Mouse (Mus musculus) erythroblast, embryonic 14.5 days (primary cell): ENCODE results near the gene Suv39h1. TPM values are rescaled to one million over a fixed set of nuclear protein-coding genes. Genes with fewer than 3 reads are reported as not detected.
"Not testable (repeated sequence)": the region's sequence is repeated elsewhere in the genome, so short reads cannot be mapped to it uniquely, and the experiment has no call there.

Source experiments
- H3K27me3 ChIP-seq: 2 replicates; pipeline ENCODE4 v1.6.1; 2012; ENCODE audit warnings: inconsistent platforms; ENCODE audit not compliant: control insufficient read depth
- H3K36me3 ChIP-seq: 2 replicates; pipeline ENCODE4 v1.6.1; 2012; ENCODE audit warnings: mild to moderate bottlenecking, inconsistent platforms; ENCODE audit not compliant: control insufficient read depth
- H3K4me1 ChIP-seq: 2 replicates; pipeline ENCODE4 v1.6.1; 2012; ENCODE audit warnings: inconsistent platforms; ENCODE audit not compliant: control insufficient read depth
- H3K4me3 ChIP-seq: replicated peaks from 2 replicates; pipeline ENCODE3; 2012; ENCODE audit warnings: moderate library complexity, mild to moderate bottlenecking, inconsistent platforms
- H3K9me3 ChIP-seq: 2 replicates; pipeline ENCODE4 v1.6.1; 2012; ENCODE audit warnings: low read length, inconsistent platforms, mixed read lengths; ENCODE audit not compliant: control insufficient read depth
- GATA1 ChIP-seq: IDR thresholded peaks from 2 replicates; pipeline ENCODE4 v1.6.1; 2012; ENCODE audit warnings: low read length, inconsistent platforms, mixed read lengths
- TAL1 ChIP-seq: IDR thresholded peaks from 3 replicates; pipeline ENCODE4 v1.6.1; 2012; ENCODE audit warnings: low read length, inconsistent platforms, mixed read lengths
- polyA plus RNA-seq: library from polyadenylated mRNA; stranded (reverse); fragments of >175 nt; gene quantifications from 2 replicates; pipeline ENCODE4 v1.2.3, GENCODE M21; 2012

Gene Suv39h1
- 1.1 and 1.5 TPM in 2 replicates for polyA plus RNA-seq

- Histone ChIP-seq H3K9me3 (0 out of 2 replicates have a peak, but pooled peaks cover 2% of the 10 kb centered on the region), H3K4me1 (peaks cover 30% of the 10 kb centered on the region), H3K36me3 (peaks cover 32% of the 10 kb centered on the region), H3K4me3 (peak within 1 kb of the TSS; percentile 91), H3K27me3 (no peaks in the 10 kb centered on the region)
- TF ChIP-seq TAL1 = no peak
- no peak for TF ChIP-seq GATA1
These were observed at the start of gene Suv39h1 for GRCm38 (mm10) chrX:8074430-8075014. Suv39h1 (minus strand) TSS chrX:8074760.

- H3K36me3 ChIP-seq = peaks cover 51% of the 10 kb centered on the region
These were observed 49.4 kb upstream of the Suv39h1 start for GRCm38 (mm10) chrX:8123821-8124470.

GRCm38 (mm10) chrX:8117264-8117663 lies 42.7 kb upstream of the Suv39h1 start:
- H3K36me3 ChIP-seq = peaks cover 3% of the 10 kb centered on the region
- no peaks in the 10 kb centered on the region for H3K27me3 ChIP-seq
- TF ChIP-seq GATA1 (no peak), TAL1 (no peak)
- peaks cover 4% of the 10 kb centered on the region; the same call in 1 of the 2 replicates for H3K4me1 ChIP-seq
- H3K4me3 ChIP-seq = no peak overlapping the region
- H3K9me3 ChIP-seq = peaks cover 5% of the 10 kb centered on the region

More at GRCm38 (mm10) chrX:8123821-8124470, 49.4 kb upstream of the Suv39h1 start:
- Histone ChIP-seq H3K9me3 (peaks cover 12% of the 10 kb centered on the region), H3K4me3 (no peak overlapping the region), H3K27me3 (no peaks in the 10 kb centered on the region), H3K4me1 (peaks cover under 1% of the 10 kb centered on the region)
- TF ChIP-seq TAL1 (no peak), GATA1 (no peak)

- Histone ChIP-seq H3K4me1 (peaks cover 4% of the 10 kb centered on the region; the same call in 1 of the 2 replicates), H3K4me3 (no peak overlapping the region), H3K36me3 (peaks cover 3% of the 10 kb centered on the region), H3K27me3 (no peaks in the 10 kb centered on the region), H3K9me3 (peaks cover 5% of the 10 kb centered on the region)
- TF ChIP-seq GATA1 = no peak
- TF ChIP-seq TAL1 = no peak
These were observed 40.7 kb upstream of the Suv39h1 start for GRCm38 (mm10) chrX:8115275-8115674.

GRCm38 (mm10) chrX:8105019-8105418 lies 30.5 kb upstream of the Suv39h1 start:
- Histone ChIP-seq H3K4me3 (no peak overlapping the region), H3K4me1 (peaks cover 31% of the 10 kb centered on the region), H3K9me3 (no peaks in the 10 kb centered on the region), H3K36me3 (no peaks in the 10 kb centered on the region), H3K27me3 (no peaks in the 10 kb centered on the region)
- TF ChIP-seq TAL1 = no peak
- no peak for TF ChIP-seq GATA1

- TF ChIP-seq GATA1 (peak; percentile 35; the same call in 1 of the 2 replicates), TAL1 (peak; percentile 61)
- Histone ChIP-seq H3K4me3 (peak overlapping the region; percentile 4), H3K4me1 (peaks cover 39% of the 10 kb centered on the region), H3K9me3 (no peaks in the 10 kb centered on the region), H3K36me3 (no peaks in the 10 kb centered on the region), H3K27me3 (no peaks in the 10 kb centered on the region)
These were observed 27.7 kb upstream of the Suv39h1 start for GRCm38 (mm10) chrX:8102213-8102668.

- Histone ChIP-seq H3K4me1 (peaks cover 40% of the 10 kb centered on the region), H3K27me3 (no peaks in the 10 kb centered on the region), H3K4me3 (no peak overlapping the region), H3K36me3 (no peaks in the 10 kb centered on the region), H3K9me3 (no peaks in the 10 kb centered on the region)
- TF ChIP-seq GATA1 = no peak
- TF ChIP-seq TAL1 = no peak
These were observed 26.5 kb upstream of the Suv39h1 start for GRCm38 (mm10) chrX:8101017-8101416.

- H3K4me3 ChIP-seq = no peak overlapping the region
These were observed 24.9 kb upstream of the Suv39h1 start for GRCm38 (mm10) chrX:8099435-8099834.

GRCm38 (mm10) chrX:8096787-8097242 lies 22.3 kb upstream of the Suv39h1 start:
- H3K36me3 ChIP-seq = no peaks in the 10 kb centered on the region
- no peaks in the 10 kb centered on the region for H3K27me3 ChIP-seq
- H3K9me3 ChIP-seq = no peaks in the 10 kb centered on the region
- TF ChIP-seq GATA1 (no peak), TAL1 (no peak)
- peak overlapping the region; percentile 62 for H3K4me3 ChIP-seq
- peaks cover 33% of the 10 kb centered on the region for H3K4me1 ChIP-seq

More at GRCm38 (mm10) chrX:8099435-8099834, 24.9 kb upstream of the Suv39h1 start:
- Histone ChIP-seq H3K4me1 (peaks cover 46% of the 10 kb centered on the region), H3K27me3 (no peaks in the 10 kb centered on the region), H3K36me3 (no peaks in the 10 kb centered on the region), H3K9me3 (no peaks in the 10 kb centered on the region)
- no peak for TF ChIP-seq TAL1
- no peak for TF ChIP-seq GATA1

GRCm38 (mm10) chrX:8096068-8096786 lies 21.7 kb upstream of the Suv39h1 start:
- Histone ChIP-seq H3K4me3 (peak overlapping the region; percentile 62), H3K4me1 (peaks cover 27% of the 10 kb centered on the region)
- not testable (repeated sequence) for H3K9me3 ChIP-seq, H3K36me3 ChIP-seq, H3K27me3 ChIP-seq
